Mouse (Mus musculus) intestine, embryonic 14.5 days (tissue): Measurements from ENCODE around the gene Afmid. TPM values are rescaled to one million over a fixed set of nuclear protein-coding genes. Genes with fewer than 3 reads are reported as not detected.

Source experiments
- ATAC-seq: fragments of 200-750 bp; cut with Nextera tagmentation; replicated peaks from 2 replicates; pipeline ENCODE4 v1.8.0; 2017; ENCODE audit warnings: low read depth, moderate number of reproducible peaks, moderate TSS enrichment, moderate library complexity; ENCODE audit not compliant: low FRiP score, low TSS enrichment
- DNase-seq: peaks from one replicate; pipeline ENCODE4 v3.0.0-alpha.2; 2018; ENCODE audit warnings: low spot score
- H3K27ac ChIP-seq: fragments of 300-500 bp; sonication (generic); 2 replicates; pipeline ENCODE4 v1.5.1; 2014; ENCODE audit warnings: low read depth, mild to moderate bottlenecking, control low read depth
- H3K27me3 ChIP-seq: fragments of 300-500 bp; sonication (generic); replicated peaks from 2 replicates; pipeline ENCODE4 v1.6.1; 2014; ENCODE audit warnings: low read length, control low read depth; ENCODE audit not compliant: control insufficient read depth, insufficient read depth
- H3K36me3 ChIP-seq: fragments of 300-500 bp; sonication (generic); 2 replicates; pipeline ENCODE4 v1.6.1; 2014; ENCODE audit warnings: low read length, control low read depth; ENCODE audit not compliant: control insufficient read depth, insufficient read depth
- H3K4me1 ChIP-seq: fragments of 300-500 bp; sonication (generic); replicated peaks from 2 replicates; pipeline ENCODE4 v1.6.1; 2014; ENCODE audit warnings: low read length, control low read depth, mixed read lengths; ENCODE audit not compliant: control insufficient read depth, insufficient read depth
- H3K4me2 ChIP-seq: fragments of 300-500 bp; sonication (generic); 2 replicates; pipeline ENCODE4 v1.6.1; 2014; ENCODE audit warnings: low read length
- H3K4me3 ChIP-seq: fragments of 300-500 bp; sonication (generic); 2 replicates; pipeline ENCODE4 v1.5.1; 2014; ENCODE audit warnings: low read depth, low read length, control low read depth, mixed read lengths
- H3K9ac ChIP-seq: fragments of 300-500 bp; sonication (generic); 2 replicates; pipeline ENCODE4 v1.6.1; 2014; ENCODE audit warnings: mild to moderate bottlenecking, low read length
- H3K9me3 ChIP-seq: fragments of 300-500 bp; sonication (generic); 2 replicates; pipeline ENCODE4 v1.6.1; 2016; ENCODE audit warnings: low read length, control low read depth; ENCODE audit not compliant: control insufficient read depth
- WGBS: fragments of 180-500 bp; shearing (Covaris S2); extraction: QIAGEN DNeasy Blood & Tissue Kit; methylation state at CpG from one replicate; pipeline ENCODE4 v1.1.7; 2014; 5-methylcytosine and 5-hydroxymethylcytosine counted together
- polyA plus RNA-seq: library from polyadenylated mRNA; unstranded; fragments of >200 nt; fragmentation: Nextera tagmentation; extraction: Ambion mirVana; gene quantifications from 2 replicates; pipeline ENCODE4 v1.2.1, GENCODE M21; 2014

Afmid gene
- polyA plus RNA-seq, 1 experiment from 2014 or later: 6.6 TPM

- Histone ChIP-seq H3K9ac (no peak overlapping the region), H3K36me3 (no peaks in the 10 kb centered on the region), H3K4me3 (no peak overlapping the region), H3K27ac (no peak overlapping the region), H3K4me1 (peaks cover 24% of the 10 kb centered on the region), H3K4me2 (no peak overlapping the region), H3K27me3 (no peaks in the 10 kb centered on the region), H3K9me3 (no peaks in the 10 kb centered on the region)
- ATAC-seq (no peak), DNase-seq (no peak)
- WGBS: 82% methylated on average over 2 of the region's 2 CpGs
Measured at GRCm38 (mm10) chr11:117845651-117846050, 19.9 kb downstream of the Afmid start.

- no peak for ATAC-seq
- 51% methylated on average over 5 of the region's 5 CpGs for WGBS
Measured at GRCm38 (mm10) chr11:117846640-117847039, 20.9 kb downstream of the Afmid start.

GRCm38 (mm10) chr11:117847593-117848215 is 22.0 kb downstream of the Afmid start:
- ATAC-seq: no peak
- WGBS: 71% methylated on average over 7 of the region's 7 CpGs
- peak overlapping the region; percentile 69 for H3K9ac ChIP-seq

More at GRCm38 (mm10) chr11:117846640-117847039, 20.9 kb downstream of the Afmid start:
- DNase-seq: no peak
- Histone ChIP-seq H3K27ac (no peak overlapping the region), H3K4me2 (no peak overlapping the region), H3K9ac (no peak overlapping the region), H3K4me3 (no peak overlapping the region), H3K4me1 (peaks cover 24% of the 10 kb centered on the region), H3K27me3 (no peaks in the 10 kb centered on the region), H3K36me3 (no peaks in the 10 kb centered on the region), H3K9me3 (no peaks in the 10 kb centered on the region)

GRCm38 (mm10) chr11:117848271-117848984 is 22.7 kb downstream of the Afmid start:
- WGBS: 5% methylated on average over 19 of the region's 19 CpGs
- Histone ChIP-seq H3K9me3 (no peaks in the 10 kb centered on the region), H3K4me1 (peaks cover 24% of the 10 kb centered on the region), H3K27me3 (no peaks in the 10 kb centered on the region), H3K36me3 (peaks cover 13% of the 10 kb centered on the region), H3K4me3 (peak overlapping the region; percentile 59), H3K27ac (peak overlapping the region; percentile 93), H3K9ac (peak overlapping the region; percentile 69), H3K4me2 (peak overlapping the region; percentile 84)
- DNase-seq: no peak
- ATAC-seq: peak; percentile 75

More at GRCm38 (mm10) chr11:117847593-117848215, 22.0 kb downstream of the Afmid start:
- peak overlapping the region; percentile 84 for H3K4me2 ChIP-seq
- H3K27ac ChIP-seq: peak overlapping the region; percentile 93
- peak overlapping the region; percentile 59 for H3K4me3 ChIP-seq
- H3K4me1 ChIP-seq: peaks cover 24% of the 10 kb centered on the region
- no peaks in the 10 kb centered on the region for H3K9me3 ChIP-seq
- peaks cover 6% of the 10 kb centered on the region for H3K36me3 ChIP-seq
- DNase-seq: no peak
- H3K27me3 ChIP-seq: no peaks in the 10 kb centered on the region

- ATAC-seq: peak; percentile 85
- peak within 1 kb of the TSS; percentile 69 for H3K9ac ChIP-seq
Measured at GRCm38 (mm10) chr11:117848985-117849671, 23.4 kb downstream of the Afmid start, which contains the start of gene Birc5. Birc5 (plus strand) TSS chr11:117849251.

GRCm38 (mm10) chr11:117852875-117853274 is 27.2 kb downstream of the Afmid start:
- Histone ChIP-seq H3K9me3 (no peaks in the 10 kb centered on the region), H3K4me1 (peaks cover 16% of the 10 kb centered on the region), H3K27ac (no peak overlapping the region), H3K4me2 (no peak overlapping the region), H3K4me3 (no peak overlapping the region), H3K27me3 (no peaks in the 10 kb centered on the region), H3K36me3 (peaks cover 54% of the 10 kb centered on the region), H3K9ac (no peak overlapping the region)
- ATAC-seq: no peak
- 79% methylated on average over 3 of the region's 3 CpGs for WGBS
- DNase-seq: no peak

More at GRCm38 (mm10) chr11:117848985-117849671, 23.4 kb downstream of the Afmid start, which contains the start of gene Birc5:
- WGBS: under 1% methylated on average over 51 of the region's 51 CpGs
- Histone ChIP-seq H3K9me3 (no peaks in the 10 kb centered on the region), H3K4me3 (peak within 1 kb of the TSS; percentile 59), H3K4me1 (peaks cover 24% of the 10 kb centered on the region), H3K27ac (peak within 1 kb of the TSS; percentile 93), H3K36me3 (peaks cover 20% of the 10 kb centered on the region), H3K4me2 (peak within 1 kb of the TSS; percentile 84), H3K27me3 (no peaks in the 10 kb centered on the region)
- peak; percentile 97 for DNase-seq

- 90% methylated on average over 9 of the region's 9 CpGs for WGBS
Measured at GRCm38 (mm10) chr11:117854241-117854640, 28.5 kb downstream of the Afmid start.

GRCm38 (mm10) chr11:117855360-117855759 is 29.6 kb downstream of the Afmid start:
- Histone ChIP-seq H3K9ac (no peak overlapping the region), H3K27me3 (peaks cover 17% of the 10 kb centered on the region), H3K36me3 (peaks cover 54% of the 10 kb centered on the region), H3K4me2 (no peak overlapping the region), H3K27ac (no peak overlapping the region), H3K4me1 (peaks cover 5% of the 10 kb centered on the region; the same call in 1 of the 2 replicates), H3K4me3 (no peak overlapping the region), H3K9me3 (no peaks in the 10 kb centered on the region)
- ATAC-seq (no peak), DNase-seq (no peak)
- 92% methylated on average over 5 of the region's 5 CpGs for WGBS

More at GRCm38 (mm10) chr11:117854241-117854640, 28.5 kb downstream of the Afmid start:
- H3K36me3 ChIP-seq: peaks cover 54% of the 10 kb centered on the region
- DNase-seq (no peak), ATAC-seq (no peak)
- no peak overlapping the region for H3K4me3 ChIP-seq
- peaks cover 6% of the 10 kb centered on the region; the same call in 1 of the 2 replicates for H3K27me3 ChIP-seq
- no peak overlapping the region for H3K27ac ChIP-seq
- peaks cover 11% of the 10 kb centered on the region; the same call in 1 of the 2 replicates for H3K4me1 ChIP-seq
- no peaks in the 10 kb centered on the region for H3K9me3 ChIP-seq
- H3K4me2 ChIP-seq: no peak overlapping the region
- H3K9ac ChIP-seq: no peak overlapping the region
